Mouse (Mus musculus) embryonic facial prominence, embryonic 14.5 days (tissue): ENCODE measurements around the gene Gm28635. TPM values are rescaled to one million over a fixed set of nuclear protein-coding genes. Genes with fewer than 3 reads are reported as not detected.

Experiments used
- ATAC-seq: fragments of 200-750 bp; cut with Nextera tagmentation; 2 replicates; pipeline ENCODE4 v1.8.0; 2017; ENCODE audit warnings: low read depth, moderate number of reproducible peaks, moderate TSS enrichment
- DNase-seq: peaks from one replicate; pipeline ENCODE4 v3.0.0-alpha.2; 2015; ENCODE audit warnings: low spot score
- H3K27ac ChIP-seq: fragments of 300-500 bp; sonication (generic); replicated peaks from 2 replicates; pipeline ENCODE4 v1.5.1; 2014; ENCODE audit warnings: low read depth, mild to moderate bottlenecking, low read length, moderate library complexity
- H3K27me3 ChIP-seq: fragments of 300-500 bp; sonication (generic); replicated peaks from 2 replicates; pipeline ENCODE4 v1.6.1; 2014; ENCODE audit warnings: low read length; ENCODE audit not compliant: control insufficient read depth, insufficient read depth
- H3K36me3 ChIP-seq: fragments of 300-500 bp; sonication (generic); 2 replicates; pipeline ENCODE4 v1.6.1; 2014; ENCODE audit warnings: low read length, mixed read lengths; ENCODE audit not compliant: control insufficient read depth, insufficient read depth
- H3K4me1 ChIP-seq: fragments of 300-500 bp; sonication (generic); 2 replicates; pipeline ENCODE4 v1.6.1; 2014; ENCODE audit warnings: antibody characterized with exemption, low read length; ENCODE audit not compliant: control insufficient read depth, insufficient read depth
- H3K4me2 ChIP-seq: fragments of 300-500 bp; sonication (generic); 2 replicates; pipeline ENCODE4 v1.6.1; 2014; ENCODE audit warnings: low read depth, mild to moderate bottlenecking, low read length, moderate library complexity, mixed read lengths
- H3K4me3 ChIP-seq: fragments of 300-500 bp; sonication (generic); 2 replicates; pipeline ENCODE4 v1.5.1; 2014; ENCODE audit warnings: low read depth, mild to moderate bottlenecking, low read length
- H3K9ac ChIP-seq: fragments of 300-500 bp; sonication (generic); 2 replicates; pipeline ENCODE4 v1.6.1; 2014; ENCODE audit warnings: low read depth, mild to moderate bottlenecking, low read length, moderate library complexity, mixed read lengths
- H3K9me3 ChIP-seq: fragments of 300-500 bp; sonication (generic); 2 replicates; pipeline ENCODE4 v1.6.1; 2016; ENCODE audit warnings: low read length; ENCODE audit not compliant: control insufficient read depth
- WGBS: fragments of 180-500 bp; shearing (Covaris S2); extraction: QIAGEN DNeasy Blood & Tissue Kit; methylation state at CpG from one replicate; pipeline ENCODE4 v1.1.7; 2014; 5-methylcytosine and 5-hydroxymethylcytosine counted together
- polyA plus RNA-seq: library from polyadenylated mRNA; unstranded; fragments of >200 nt; fragmentation: Nextera tagmentation; extraction: Ambion mirVana; gene quantifications from 2 replicates; pipeline ENCODE4 v1.2.1, GENCODE M21; 2014

The Gm28635 gene
- polyA plus RNA-seq, 1 experiment from 2014 or later = not detected

DNA sequence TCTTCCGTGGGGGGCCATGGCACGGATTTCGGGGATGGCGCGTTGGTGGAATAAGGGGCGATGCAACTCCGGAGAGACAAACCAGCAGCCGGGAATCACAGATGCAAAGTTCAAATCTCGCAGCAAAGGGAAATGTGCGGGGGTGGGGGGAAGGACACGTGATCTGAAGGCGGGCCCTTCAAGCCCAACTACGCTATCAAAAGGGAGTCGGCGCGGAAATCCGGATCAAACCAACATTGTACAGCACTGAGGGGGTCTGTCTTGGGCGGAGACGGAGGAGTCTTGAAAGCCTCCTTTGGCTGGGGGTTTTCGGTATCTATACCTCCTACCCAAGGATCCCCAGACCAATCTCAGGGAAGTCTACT, 7.3 kb downstream of the Gm28635 start, which contains the start of gene Selenoh:
Gene Selenoh (minus strand): TSS at position 202 of the 365 bp plus-strand sequence.
- under 1% methylated on average over 20 of the region's 20 CpGs for WGBS
- H3K27me3 ChIP-seq = no peaks in the 10 kb centered on the region
- H3K4me3 ChIP-seq = peak within 1 kb of the TSS; percentile 98
- H3K9me3 ChIP-seq = no peaks in the 10 kb centered on the region
- DNase-seq (peak; percentile 98), ATAC-seq (peak; percentile 98)
- peaks cover 42% of the 10 kb centered on the region for H3K36me3 ChIP-seq
- H3K9ac ChIP-seq = peak within 1 kb of the TSS; percentile 96
- H3K4me1 ChIP-seq = peaks cover 7% of the 10 kb centered on the region
- peak within 1 kb of the TSS; percentile 93 for H3K27ac ChIP-seq
- peak within 1 kb of the TSS; percentile 60 for H3K4me2 ChIP-seq

DNA sequence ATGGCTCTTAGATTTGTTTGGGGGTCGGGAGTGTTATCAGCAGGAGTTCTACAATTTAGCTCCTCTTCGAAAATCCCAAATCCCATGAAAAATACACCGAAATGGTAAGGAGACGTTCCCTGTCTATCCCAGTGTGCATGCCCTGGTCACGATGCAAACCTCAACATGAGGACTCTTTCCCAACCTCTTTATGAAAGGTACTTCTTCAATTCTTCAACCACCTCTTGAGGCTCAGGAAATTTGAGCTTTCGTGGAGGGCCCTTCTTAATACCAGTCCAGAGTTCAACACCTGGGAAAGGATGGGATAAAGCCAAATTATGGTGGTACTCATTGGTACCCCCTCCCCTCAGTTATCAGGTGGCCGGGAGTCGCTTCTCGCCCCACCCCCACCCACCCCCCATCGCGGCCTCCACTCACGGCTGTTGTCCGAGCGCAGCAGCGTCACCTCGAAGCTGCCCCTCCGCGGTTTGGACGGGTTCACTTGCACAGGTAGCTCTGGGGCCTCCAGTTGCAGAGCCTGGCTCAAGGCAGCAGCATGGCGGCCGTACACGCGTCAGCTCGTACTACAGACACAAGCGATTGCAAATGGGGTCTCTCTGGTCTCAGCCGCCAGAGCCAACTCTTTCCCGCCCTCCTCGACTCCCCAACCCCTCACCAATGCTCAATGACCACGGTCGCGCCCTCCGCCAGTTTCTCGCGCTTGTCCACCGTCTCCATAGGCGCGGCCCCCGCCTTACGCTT, 7.8 kb downstream of the Gm28635 start:
- Histone ChIP-seq H3K36me3 (peaks cover 39% of the 10 kb centered on the region), H3K4me2 (peak overlapping the region; percentile 60), H3K4me3 (peak overlapping the region; percentile 98), H3K9me3 (no peaks in the 10 kb centered on the region), H3K4me1 (peaks cover 7% of the 10 kb centered on the region), H3K9ac (peak overlapping the region; percentile 96), H3K27me3 (no peaks in the 10 kb centered on the region), H3K27ac (peak overlapping the region; percentile 93)
- WGBS = 4% methylated on average over 28 of the region's 39 CpGs
- DNase-seq (peak; percentile 49), ATAC-seq (peak; percentile 78)

DNA sequence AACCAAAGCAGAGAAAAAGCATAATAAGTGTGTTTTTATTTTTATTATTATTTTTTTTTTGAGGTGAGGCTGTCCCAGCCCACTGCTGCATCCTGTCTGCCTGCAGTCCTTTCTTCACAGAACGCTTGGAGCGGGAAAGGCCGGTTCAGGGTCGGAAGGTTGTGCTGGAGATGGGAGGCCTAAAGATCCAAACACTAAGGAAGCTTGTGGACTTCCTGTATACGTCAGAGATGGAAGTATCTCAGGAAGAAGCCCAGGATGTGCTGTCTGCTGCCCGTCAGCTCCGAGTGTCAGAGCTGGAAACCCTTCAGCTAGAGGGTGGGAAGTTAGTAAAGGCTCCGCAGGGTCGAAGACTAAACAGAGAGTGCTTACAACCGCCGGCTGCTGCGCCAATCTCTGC, 11.8 kb downstream of the Gm28635 start:
- no peak for DNase-seq
- no peak overlapping the region for H3K9ac ChIP-seq
- no peak overlapping the region for H3K4me2 ChIP-seq
- ATAC-seq = no peak
- H3K36me3 ChIP-seq = peaks cover 16% of the 10 kb centered on the region
- no peak overlapping the region for H3K4me3 ChIP-seq
- no peaks in the 10 kb centered on the region for H3K9me3 ChIP-seq
- 60% methylated on average over 12 of the region's 12 CpGs for WGBS
- H3K27ac ChIP-seq = no peak overlapping the region
- no peaks in the 10 kb centered on the region for H3K27me3 ChIP-seq
- H3K4me1 ChIP-seq = peaks cover 7% of the 10 kb centered on the region

DNA sequence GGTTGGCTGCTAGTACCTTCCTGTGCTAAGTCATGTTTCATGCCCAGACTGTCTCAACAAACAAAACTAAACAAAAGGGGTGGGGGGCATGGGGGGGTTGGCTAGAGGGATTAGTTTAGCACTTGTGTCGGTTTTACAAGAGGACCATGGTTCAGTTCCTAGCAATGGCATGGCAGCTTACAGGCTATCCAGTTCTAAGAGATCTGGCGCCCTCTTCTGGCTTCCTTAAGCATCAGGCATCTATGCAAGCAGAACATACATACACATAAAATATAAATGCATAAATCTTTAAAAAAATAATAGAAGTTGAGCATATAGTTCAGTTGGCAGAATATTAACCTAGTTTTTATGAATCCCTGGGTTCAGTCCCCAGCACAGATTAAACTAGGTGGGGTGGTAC, 15.0 kb downstream of the Gm28635 start:
- Histone ChIP-seq H3K4me3 (no peak overlapping the region), H3K4me1 (no peaks in the 10 kb centered on the region), H3K4me2 (no peak overlapping the region), H3K9me3 (no peaks in the 10 kb centered on the region), H3K9ac (no peak overlapping the region), H3K36me3 (0 out of 2 replicates have a peak, but pooled peaks cover 4% of the 10 kb centered on the region), H3K27ac (no peak overlapping the region), H3K27me3 (no peaks in the 10 kb centered on the region)
- WGBS = 25% methylated on average over 2 of the region's 2 CpGs
- ATAC-seq (no peak), DNase-seq (peak; percentile 64)

DNA sequence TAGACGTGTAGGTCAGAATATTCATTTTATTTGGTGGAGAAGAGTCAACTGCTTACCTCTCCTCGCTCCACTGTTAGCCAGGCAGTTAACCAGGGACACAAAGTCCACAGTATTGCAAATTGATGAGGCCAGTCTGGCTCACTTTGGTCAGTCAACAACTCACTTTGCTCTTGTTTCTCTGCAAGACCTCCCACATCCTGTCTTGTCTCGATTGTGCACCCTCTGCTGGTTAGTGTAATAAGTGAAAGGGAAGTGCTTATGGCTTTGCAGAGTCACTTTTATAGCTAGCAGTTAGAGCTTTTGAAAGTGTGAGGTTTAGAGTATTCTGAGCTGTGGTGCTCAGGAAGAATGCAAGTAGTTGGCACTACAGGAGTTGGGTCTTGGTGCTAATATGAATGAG, 17.6 kb downstream of the Gm28635 start:
- Histone ChIP-seq H3K9ac (no peak overlapping the region), H3K4me1 (no peaks in the 10 kb centered on the region), H3K27ac (no peak overlapping the region), H3K9me3 (no peaks in the 10 kb centered on the region), H3K36me3 (no peaks in the 10 kb centered on the region), H3K27me3 (no peaks in the 10 kb centered on the region), H3K4me2 (no peak overlapping the region), H3K4me3 (no peak overlapping the region)
- ATAC-seq (no peak), DNase-seq (peak; percentile 46)
- WGBS = 65% methylated on average over 3 of the region's 3 CpGs

DNA sequence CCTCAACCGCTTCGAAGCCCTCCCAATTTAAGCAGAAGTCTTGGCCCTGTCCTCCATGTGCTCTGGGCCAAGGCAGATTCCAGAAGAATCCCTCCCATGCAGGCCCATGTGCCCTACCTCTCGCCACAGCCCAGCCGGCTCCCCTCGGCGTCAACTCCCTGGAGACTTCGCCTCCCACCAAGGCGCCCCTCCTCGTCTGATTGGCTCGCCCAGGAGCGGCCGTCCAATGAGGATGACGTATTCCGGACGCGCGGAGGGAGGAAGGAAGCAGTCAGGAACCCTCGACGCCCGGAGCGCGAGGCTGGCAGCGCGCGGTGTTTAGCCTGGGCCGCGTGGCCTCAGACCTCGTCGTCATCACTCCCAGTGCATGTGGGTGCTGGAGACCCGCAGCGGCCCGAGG, 19.0 kb downstream of the Gm28635 start, which contains the start of gene Btbd18:
Gene Btbd18 (plus strand): TSS at position 274 of the 400 bp plus-strand sequence.
- 94% methylated on average over 32 of the region's 32 CpGs for WGBS
- no peak for ATAC-seq
- no peaks in the 10 kb centered on the region for H3K36me3 ChIP-seq
- H3K4me3 ChIP-seq = no peak within 1 kb of the TSS
- no peak for DNase-seq
- H3K4me2 ChIP-seq = no peak within 1 kb of the TSS
- H3K27me3 ChIP-seq = no peaks in the 10 kb centered on the region
- H3K4me1 ChIP-seq = no peaks in the 10 kb centered on the region
- no peak within 1 kb of the TSS for H3K27ac ChIP-seq
- H3K9ac ChIP-seq = no peak within 1 kb of the TSS
- H3K9me3 ChIP-seq = no peaks in the 10 kb centered on the region

DNA sequence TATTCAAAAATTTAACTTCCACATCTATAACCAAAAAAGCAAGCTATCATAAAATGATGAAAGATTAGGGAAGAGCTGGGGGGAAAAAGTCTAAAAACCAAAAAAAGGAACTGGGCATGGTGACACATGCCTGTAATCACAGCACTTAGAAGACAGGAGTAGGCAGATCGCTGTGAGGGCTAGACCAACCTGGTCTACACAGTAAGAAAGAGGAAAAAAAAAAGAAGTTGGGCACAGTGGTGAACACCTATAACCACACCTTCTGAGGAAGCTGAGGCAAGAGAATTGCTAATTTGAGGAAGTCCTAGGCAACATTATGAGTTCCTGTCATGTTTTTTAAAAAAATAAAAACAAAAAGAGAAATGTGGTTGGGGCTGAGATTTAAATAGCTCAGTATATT, 22.0 kb downstream of the Gm28635 start:
- no peak overlapping the region for H3K4me3 ChIP-seq
- no peak overlapping the region for H3K9ac ChIP-seq
- H3K36me3 ChIP-seq = no peaks in the 10 kb centered on the region
- H3K27me3 ChIP-seq = no peaks in the 10 kb centered on the region
- no peak overlapping the region for H3K27ac ChIP-seq
- 58% methylated on average over 1 of the region's 1 CpGs for WGBS
- no peaks in the 10 kb centered on the region for H3K9me3 ChIP-seq
- no peak overlapping the region for H3K4me2 ChIP-seq
- no peak for DNase-seq
- no peaks in the 10 kb centered on the region for H3K4me1 ChIP-seq
- ATAC-seq = no peak

DNA sequence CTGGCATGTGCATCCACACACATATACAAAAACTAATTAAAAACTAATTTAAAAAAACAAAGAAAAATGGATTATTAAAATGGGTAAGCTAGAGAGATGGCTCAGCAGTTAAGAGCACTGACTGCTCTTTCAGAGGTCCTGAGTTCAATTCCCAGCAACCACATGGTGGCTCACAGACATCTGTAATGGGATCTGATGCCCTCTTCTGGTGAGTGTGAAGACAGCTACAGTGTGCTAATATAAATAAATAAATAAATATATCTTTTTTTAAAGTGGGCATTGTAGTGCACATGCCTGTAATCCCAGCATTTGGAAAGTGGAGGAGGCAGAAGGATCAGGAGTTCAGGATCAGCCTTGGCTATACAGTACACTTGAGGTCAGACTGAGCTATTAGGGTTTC, 24.5 kb downstream of the Gm28635 start:
- no peaks in the 10 kb centered on the region for H3K27me3 ChIP-seq
- H3K4me1 ChIP-seq = no peaks in the 10 kb centered on the region
- H3K27ac ChIP-seq = no peak overlapping the region
- no peak overlapping the region for H3K4me2 ChIP-seq
- ATAC-seq = no peak
- no peak overlapping the region for H3K4me3 ChIP-seq
- no peak overlapping the region for H3K9ac ChIP-seq
- no peaks in the 10 kb centered on the region for H3K36me3 ChIP-seq
- no peaks in the 10 kb centered on the region for H3K9me3 ChIP-seq
- DNase-seq = no peak
